In the genomic region with DNA sequence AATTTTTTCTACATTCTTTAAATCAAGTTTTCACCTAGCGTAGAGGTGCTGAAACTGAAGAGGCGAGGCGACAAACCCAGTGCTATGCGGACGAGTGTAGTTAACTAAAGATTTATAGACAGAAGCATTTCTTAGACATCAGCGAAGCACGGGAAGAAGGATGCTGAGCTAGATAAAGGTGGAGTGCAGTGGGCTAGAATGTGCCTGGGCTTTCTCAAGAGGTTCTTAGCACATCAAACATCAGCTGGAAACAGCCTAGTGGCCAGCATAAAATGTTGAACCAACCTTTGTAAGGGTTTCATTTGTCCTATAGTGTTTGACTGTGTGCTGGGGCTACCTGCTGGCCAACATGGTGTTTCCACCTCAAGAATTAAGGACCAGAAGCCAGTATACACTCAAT, we compare ENCODE assay signal across 9 mouse cellular contexts. TPM values are rescaled to one million over a fixed set of nuclear protein-coding genes. Genes with fewer than 3 reads are reported as not detected.
DNase-seq lines count a peak whose midpoint lies in the region; ATAC-seq and TF ChIP-seq lines count a peak whose summit lies in the region.
"Had no signal": no experiment of that assay in that cellular context is flagged by ENCODE, and none has a peak within 500 bp of the region (broad histone marks: within the 10 kb centered on the region; RNA-seq: fewer than 3 reads in every experiment).

Gene Zfp57, plus strand, starts transcription at position 301 of the 400 bp plus-strand sequence.

- H3K9me3 ChIP-seq in kidney, embryonic 15.5 days (replicated peaks) = no peaks in the 10 kb centered on the region
- no peaks in the 10 kb centered on the region for H3K9me3 ChIP-seq in ES-E14 (ENCODE audit: control insufficient read depth, insufficient read depth, low read depth, low read length)
- H3K9me3 ChIP-seq in forebrain, embryonic 13.5 days (replicated peaks) = no peaks in the 10 kb centered on the region
- H3K9me3 ChIP-seq in limb, embryonic 13.5 days = no peaks in the 10 kb centered on the region

- H3K27ac ChIP-seq in kidney, embryonic 15.5 days = no peak within 1 kb of the TSS
- peak within 1 kb of the TSS; percentile 63; the same call in 1 of the 2 replicates for H3K27ac ChIP-seq in ES-E14 (ENCODE audit: insufficient read depth, low read depth, low read length, poor library complexity, severe bottlenecking)
- H3K27ac ChIP-seq in forebrain, embryonic 13.5 days = no peak within 1 kb of the TSS
- no peak within 1 kb of the TSS; the same call in 1 of the 2 replicates for H3K27ac ChIP-seq in limb, embryonic 13.5 days

- H3K4me1 ChIP-seq in kidney, embryonic 15.5 days = peaks cover 11% of the 10 kb centered on the region; the same call in 1 of the 2 replicates
- peaks cover 9 to 20% of the 10 kb centered on the region in 2 experiments for H3K4me1 ChIP-seq in ES-E14 (ENCODE audit: control insufficient read depth in 2 of 2, insufficient read depth in 2 of 2, low read length in 2 of 2, poor library complexity in 1 of 2)
- peaks cover 14% of the 10 kb centered on the region for H3K4me1 ChIP-seq in forebrain, embryonic 13.5 days
- H3K4me1 ChIP-seq in limb, embryonic 13.5 days = peaks cover 14% of the 10 kb centered on the region

- H3K4me3 ChIP-seq in kidney, embryonic 15.5 days (replicated peaks) = peak within 1 kb of the TSS; percentile 60
- H3K4me3 ChIP-seq in ES-E14 (ENCODE audit: insufficient read depth in 1 of 2, low read depth in 1 of 2, low read length in 2 of 2, poor library complexity in 1 of 2, severe bottlenecking in 1 of 2) = peak within 1 kb of the TSS; percentile 32 to 48; a peak in 3 of 4 replicates
- peak within 1 kb of the TSS; percentile 83; the same call in 1 of the 2 replicates for H3K4me3 ChIP-seq in forebrain, embryonic 13.5 days
- H3K4me3 ChIP-seq in limb, embryonic 13.5 days = peak within 1 kb of the TSS; percentile 81

- in situ Hi-C loops in ES-E14 (cut with MboI; ENCODE audit: low sequenced_read_pairs in 2 of 2, unreplicated experiment in 2 of 2) = no loop called here

- H3K36me3 ChIP-seq in kidney, embryonic 15.5 days = peaks cover 12% of the 10 kb centered on the region
- H3K36me3 ChIP-seq in ES-E14 (ENCODE audit: control insufficient read depth, insufficient read depth, low read length, poor library complexity, severe bottlenecking) = peaks cover 18% of the 10 kb centered on the region
- H3K36me3 ChIP-seq in forebrain, embryonic 13.5 days (ENCODE audit: poor library complexity, severe bottlenecking) = peaks cover 12% of the 10 kb centered on the region
- H3K36me3 ChIP-seq in limb, embryonic 13.5 days = peaks cover 9% of the 10 kb centered on the region

- WGBS in kidney, embryonic 15.5 days = 89% methylated on average over 7 of the region's 7 CpGs
- 95% methylated on average over 7 of the region's 7 CpGs for WGBS in forebrain, embryonic 13.5 days
- 91% methylated on average over 7 of the region's 7 CpGs for WGBS in limb, embryonic 13.5 days

- no peak for DNase-seq in kidney, postnatal 4 days
- DNase-seq in ES-E14 (ENCODE audit: low read depth, low spot score) = no peak
- no peak for DNase-seq in urinary bladder, postnatal 4 days (ENCODE audit: low spot score in 2 of 2)
- no peak for DNase-seq in gastrocnemius, adult 18-20 months (ENCODE audit: low spot score)
- DNase-seq: right cerebral cortex, adult 18-20 months had no signal

- peak within 1 kb of the TSS; percentile 80 for H3K4me2 ChIP-seq in kidney, embryonic 15.5 days
- H3K4me2 ChIP-seq in forebrain, embryonic 13.5 days = peak within 1 kb of the TSS; percentile 70
- H3K4me2 ChIP-seq in limb, embryonic 13.5 days (replicated peaks) = peak within 1 kb of the TSS; percentile 78

- no peak for ATAC-seq in kidney, embryonic 15.5 days (replicated peaks; ENCODE audit: low FRiP score)
- no peak for ATAC-seq in forebrain, embryonic 13.5 days
- no peak for ATAC-seq in limb, embryonic 13.5 days (ENCODE audit: low FRiP score, low read depth)
- ATAC-seq in frontal cortex, adult (ENCODE audit: low TSS enrichment) = no peak

- H3K27me3 ChIP-seq in kidney, embryonic 15.5 days = no peaks in the 10 kb centered on the region
- no peaks in the 10 kb centered on the region for H3K27me3 ChIP-seq in forebrain, embryonic 13.5 days
- H3K27me3 ChIP-seq in limb, embryonic 13.5 days = no peaks in the 10 kb centered on the region

- H3K9ac ChIP-seq in kidney, embryonic 15.5 days = no peak within 1 kb of the TSS
- H3K9ac ChIP-seq in ES-E14 (ENCODE audit: insufficient read depth, low read depth, low read length, poor library complexity, severe bottlenecking) = no peak within 1 kb of the TSS; the same call in 1 of the 2 replicates
- H3K9ac ChIP-seq in forebrain, embryonic 13.5 days = no peak within 1 kb of the TSS
- no peak within 1 kb of the TSS for H3K9ac ChIP-seq in limb, embryonic 13.5 days

TF ChIP-seq in ES-E14, 5 proteins besides CTCF, POLR2A, EP300 and RAD21:
- TF ChIP-seq HCFC1 (IDR thresholded peaks at IDR 0.05; ENCODE audit: borderline replicate concordance, insufficient read depth, low read length) = no peak
- no peak for TF ChIP-seq MAFK (IDR thresholded peaks at IDR 0.05; ENCODE audit: insufficient read depth, low read depth, low read length)
- no peak for TF ChIP-seq CHD2 (IDR thresholded peaks at IDR 0.05; ENCODE audit: low read depth, low read length)
- TF ChIP-seq ZC3H11A (IDR thresholded peaks at IDR 0.05; ENCODE audit: borderline replicate concordance, low read depth, low read length) = no peak
- TF ChIP-seq ZNF384 (IDR thresholded peaks at IDR 0.05; ENCODE audit: low read depth, low read length) = no peak

RNA-seq across cellular contexts. Expression of gene Zfp57, which starts in this region (rescaled TPM):
- polyA plus RNA-seq in kidney, embryonic 15.5 days (2015; fragmentation: Nextera tagmentation; extraction: Ambion mirVana) = 61.1 and 69.4 TPM in 2 replicates
- total RNA-seq in ES-E14 (2012; rRNA removed) = 360 and 437 TPM in 2 replicates
- polyA plus RNA-seq in forebrain, embryonic 13.5 days (2015; fragmentation: Nextera tagmentation; extraction: Ambion mirVana) = 215 and 228 TPM in 2 replicates
- polyA plus RNA-seq in limb, embryonic 13.5 days (2015; fragmentation: Nextera tagmentation; extraction: Ambion mirVana) = 136 and 138 TPM in 2 replicates
- total RNA-seq in gastrocnemius, adult 18-20 months (2021) = not detected

Comparison
In these comparisons a context has a peak if more than half of its experiments do, and no peak if none do; other contexts are left out.
1. RNA of gene Zfp57 (total RNA-seq): 360 to 437 TPM in ES-E14; not detected in gastrocnemius, adult 18-20 months; every median in the first group is over 100 times any median in the second.
2. Peak in every context shown above with its lines, with median percentiles within 50 percentile points of each other: H3K4me2 ChIP-seq and H3K4me3 ChIP-seq.